Mouse (Mus musculus) liver, postnatal 0 days (tissue): ENCODE measurements around the gene Sdk2. TPM values are rescaled to one million over a fixed set of nuclear protein-coding genes. Genes with fewer than 3 reads are reported as not detected.

ENCODE experiments used
- ATAC-seq: fragments of 200-750 bp; cut with Nextera tagmentation; 2 replicates; pipeline ENCODE4 v1.8.0; 2017; ENCODE audit warnings: mild to moderate bottlenecking, moderate library complexity
- DNase-seq: peaks from one replicate; pipeline ENCODE4 v3.0.0-alpha.2; 2016
- H3K27ac ChIP-seq: fragments of 300-500 bp; sonication (generic); 2 replicates; pipeline ENCODE4 v1.5.1; 2014; ENCODE audit warnings: antibody characterized with exemption, moderate library complexity, mild to moderate bottlenecking, low read depth
- H3K27me3 ChIP-seq: fragments of 300-500 bp; sonication (generic); 2 replicates; pipeline ENCODE4 v1.6.1; 2014; ENCODE audit warnings: low read length, control low read depth, mixed read lengths; ENCODE audit not compliant: insufficient read depth
- H3K36me3 ChIP-seq: fragments of 300-500 bp; sonication (generic); replicated peaks from 2 replicates; pipeline ENCODE4 v1.6.1; 2014; ENCODE audit warnings: mild to moderate bottlenecking, control low read depth, low read length, moderate library complexity, mixed read lengths; ENCODE audit not compliant: insufficient read depth
- H3K4me1 ChIP-seq: fragments of 300-500 bp; sonication (generic); 2 replicates; pipeline ENCODE4 v1.6.1; 2014; ENCODE audit warnings: antibody characterized with exemption, mild to moderate bottlenecking, control low read depth; ENCODE audit not compliant: insufficient read depth
- H3K4me2 ChIP-seq: fragments of 300-500 bp; sonication (generic); 2 replicates; pipeline ENCODE4 v1.6.1; 2014; ENCODE audit warnings: low read depth, mild to moderate bottlenecking, low read length, moderate library complexity, mixed read lengths
- H3K4me3 ChIP-seq: fragments of 300-500 bp; sonication (generic); 2 replicates; pipeline ENCODE4 v1.5.1; 2014; ENCODE audit warnings: low read depth, low read length
- H3K9ac ChIP-seq: fragments of 300-500 bp; sonication (generic); replicated peaks from 2 replicates; pipeline ENCODE4 v1.6.1; 2014; ENCODE audit warnings: mild to moderate bottlenecking, moderate library complexity
- H3K9me3 ChIP-seq: fragments of 300-500 bp; sonication (generic); 2 replicates; pipeline ENCODE4 v1.6.1; 2016; ENCODE audit warnings: mild to moderate bottlenecking, control low read depth, low read length, mixed read lengths
- CTCF ChIP-seq: sonication (generic); IDR thresholded peaks from 2 replicates; pipeline ENCODE4 v1.5.1; 2016; ENCODE audit warnings: antibody characterized with exemption, low read depth
- EP300 ChIP-seq: IDR thresholded peaks from 2 replicates; pipeline ENCODE4 v1.6.1; 2016; ENCODE audit warnings: antibody characterized with exemption, low read depth, mild to moderate bottlenecking
- WGBS: fragments of 180-500 bp; shearing (Covaris S2); extraction: QIAGEN DNeasy Blood & Tissue Kit; methylation state at CpG from one replicate; pipeline ENCODE4 v1.1.7; 2014; ENCODE audit not compliant: insufficient replicate concordance; 5-methylcytosine and 5-hydroxymethylcytosine counted together
- polyA plus RNA-seq: library from polyadenylated mRNA; unstranded; fragments of >200 nt; fragmentation: Nextera tagmentation; extraction: Ambion mirVana; gene quantifications from 2 replicates; pipeline ENCODE4 v1.2.1, GENCODE M21; 2015

Gene Sdk2
- polyA plus RNA-seq, 1 experiment from 2014 or later, result 0.15 TPM

- H3K9ac ChIP-seq, result no peak overlapping the region
- H3K9me3 ChIP-seq, result no peaks in the 10 kb centered on the region
- H3K36me3 ChIP-seq, result peaks cover 33% of the 10 kb centered on the region
- DNase-seq (no peak), ATAC-seq (no peak)
- H3K27me3 ChIP-seq, result no peaks in the 10 kb centered on the region
- peaks cover 35% of the 10 kb centered on the region for H3K4me1 ChIP-seq
- no peak for TF ChIP-seq EP300
- TF ChIP-seq CTCF, result no peak
- no peak overlapping the region for H3K4me2 ChIP-seq
- H3K4me3 ChIP-seq, result no peak overlapping the region
- no peak overlapping the region for H3K27ac ChIP-seq
- 91% methylated on average over 21 of the region's 21 CpGs for WGBS
Observed at GRCm38 (mm10) chr11:113729239-113729638, 337.6 kb downstream of the Sdk2 start.

DNA sequence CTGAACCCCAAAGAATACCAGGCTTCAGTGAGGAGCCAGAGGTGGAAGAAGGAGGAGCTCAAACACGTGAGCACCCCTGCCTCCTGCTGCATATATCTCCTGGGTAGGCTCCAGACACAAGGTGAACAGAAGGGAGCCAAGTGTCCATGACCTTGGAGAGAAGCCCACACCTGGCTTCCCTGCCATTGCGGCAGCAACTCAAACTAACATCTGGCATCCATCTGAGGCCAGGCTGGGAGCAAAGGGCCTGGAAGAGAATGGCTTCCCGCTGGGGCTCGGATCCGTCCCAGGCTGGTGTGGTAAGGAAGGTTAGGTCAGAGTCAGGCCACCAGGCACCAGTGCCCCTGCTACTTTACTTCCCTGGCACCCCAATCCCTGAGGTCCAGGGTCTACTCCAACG, 338.9 kb downstream of the Sdk2 start:
- H3K4me3 ChIP-seq, result no peak overlapping the region
- DNase-seq (no peak), ATAC-seq (no peak)
- H3K9ac ChIP-seq, result no peak overlapping the region
- no peaks in the 10 kb centered on the region for H3K9me3 ChIP-seq
- H3K36me3 ChIP-seq, result peaks cover 33% of the 10 kb centered on the region
- H3K4me2 ChIP-seq, result no peak overlapping the region
- peaks cover 23% of the 10 kb centered on the region for H3K4me1 ChIP-seq
- TF ChIP-seq CTCF (no peak), EP300 (no peak)
- no peaks in the 10 kb centered on the region for H3K27me3 ChIP-seq
- 85% methylated on average over 6 of the region's 6 CpGs for WGBS
- no peak overlapping the region for H3K27ac ChIP-seq

DNA sequence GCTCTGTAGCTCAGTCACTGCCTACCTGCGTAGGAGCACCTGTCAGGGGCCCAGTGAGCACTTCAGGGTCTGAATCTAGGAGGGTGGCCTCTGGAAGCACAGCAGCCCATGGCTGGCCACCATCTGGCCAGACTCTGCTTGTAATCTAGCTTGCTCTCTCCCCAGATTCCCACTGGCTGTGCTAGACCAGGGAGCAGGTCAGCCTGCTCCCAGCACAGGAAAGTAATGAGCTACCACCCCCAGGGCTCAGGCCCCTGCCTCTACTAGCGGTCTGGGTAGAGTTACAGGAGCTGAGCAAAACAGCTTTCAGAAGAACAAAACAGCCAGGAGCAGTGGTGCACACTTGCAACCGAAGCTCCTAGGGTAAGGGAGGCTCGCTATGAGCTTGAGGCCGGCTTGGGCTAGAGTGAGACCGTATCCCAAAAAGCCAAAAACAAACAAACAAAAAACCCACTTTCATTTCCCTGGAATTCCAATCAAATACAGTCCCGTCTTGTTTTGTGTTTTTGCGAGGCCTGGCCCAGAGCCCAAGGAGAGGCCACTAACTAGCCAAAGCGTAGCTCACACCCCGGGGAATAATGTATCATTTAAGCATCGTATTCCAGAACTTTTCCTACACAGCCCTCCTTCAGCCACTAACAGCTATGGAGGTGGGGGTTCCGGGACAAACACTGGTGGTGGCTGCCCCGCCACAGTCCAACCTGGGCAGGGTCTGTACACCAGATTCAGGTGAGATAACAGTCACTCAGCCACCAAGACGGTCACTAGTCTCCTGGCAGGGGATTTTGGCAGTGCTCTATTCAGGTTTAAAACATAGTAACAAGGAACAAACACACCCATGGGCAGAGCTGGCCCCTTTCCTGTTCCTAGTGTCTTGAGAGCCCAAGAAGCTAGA, 339.6 kb downstream of the Sdk2 start:
- peaks cover 33% of the 10 kb centered on the region for H3K36me3 ChIP-seq
- 0 out of 2 replicates have a peak overlapping the region, but pooled peaks have one; percentile 22 for H3K27ac ChIP-seq

More for the DNA sequence above, 339.6 kb downstream of the Sdk2 start:
- no peak overlapping the region for H3K9ac ChIP-seq
- H3K9me3 ChIP-seq, result no peaks in the 10 kb centered on the region
- DNase-seq (no peak), ATAC-seq (no peak)
- TF ChIP-seq EP300 (no peak), CTCF (no peak)
- H3K4me2 ChIP-seq, result no peak overlapping the region
- peaks cover 16% of the 10 kb centered on the region for H3K4me1 ChIP-seq
- H3K27me3 ChIP-seq, result no peaks in the 10 kb centered on the region
- no peak overlapping the region for H3K4me3 ChIP-seq
- 91% methylated on average over 14 of the region's 14 CpGs for WGBS
